Mouse (Mus musculus) cerebellum, postnatal 10 days (tissue): ENCODE measurements at regions not wholly inside any gene's neighbourhood (a gene's known extent, or its start where the extent isn't known, plus 50 kb on each side); places are given as distances from the start of the nearest gene placed in this dataset.
A peak's percentile ranks its signal among the peaks of the same experiment; 100 is the strongest.

Experiments
- DNase-seq, 2 experiments: peaks; one replicate each; pipeline ENCODE4 v3.0.0; 2021; ENCODE audit warnings: mixed read lengths in 2 of 2

GRCm38 (mm10) chr19:20035223-20035622 lies 355.5 kb downstream of the Anxa1 start:
- no peak for DNase-seq

- DNase-seq: peak in 1 of 2 experiments; percentile 5
Measured at GRCm38 (mm10) chr19:20027667-20028282, 363.0 kb downstream of the Anxa1 start.

DNA sequence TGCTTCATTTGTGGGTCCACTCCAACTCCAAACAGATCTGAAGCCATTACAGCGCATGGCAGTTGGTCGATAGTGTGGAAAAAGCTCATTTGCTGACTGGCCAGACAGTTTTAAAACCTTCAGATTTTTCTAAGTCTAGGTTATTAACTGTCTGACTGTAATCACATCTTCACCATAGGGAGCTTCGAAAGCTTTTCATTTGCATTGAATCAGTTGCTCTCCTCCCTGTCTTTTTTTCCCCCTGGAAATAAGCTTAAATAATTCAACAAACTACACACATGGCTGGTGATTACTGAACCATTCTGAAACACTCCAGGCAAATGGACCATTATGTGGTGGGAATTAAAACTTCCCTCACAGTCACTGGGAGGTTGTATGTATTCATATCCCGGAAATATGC lies 376.6 kb downstream of the Anxa1 start:
- no peak for DNase-seq

DNA sequence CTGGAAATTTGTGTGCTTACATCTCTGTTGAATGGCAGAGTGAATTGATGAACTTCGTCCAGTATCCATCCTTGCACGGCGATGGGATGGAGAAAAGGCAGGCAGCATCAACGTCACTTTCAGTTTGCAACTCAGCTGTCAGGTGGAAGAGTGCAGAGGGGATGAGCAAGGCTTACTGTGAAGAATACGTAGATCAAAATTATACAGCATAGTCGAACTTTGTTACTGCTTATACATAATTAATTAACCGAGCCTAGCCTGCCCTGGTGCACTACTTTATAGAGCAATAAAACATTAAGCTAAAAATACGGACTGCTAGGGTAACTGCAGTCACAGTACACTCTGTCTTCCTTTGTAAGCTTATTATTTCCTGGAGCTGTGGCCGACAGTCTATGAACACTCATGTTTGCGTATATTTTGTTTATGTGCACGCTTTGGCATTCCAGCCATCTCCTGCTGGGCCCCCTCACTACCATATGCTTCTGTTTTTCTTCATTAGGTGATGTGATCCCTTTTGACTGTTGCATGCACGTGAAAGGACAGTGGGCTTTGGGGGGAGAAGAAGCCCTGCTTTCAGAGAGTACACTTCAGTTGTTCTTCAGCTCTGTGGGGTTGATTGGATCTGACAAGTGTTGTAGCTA lies 380.8 kb downstream of the Anxa1 start:
- DNase-seq: peak; percentile 89 to 90

GRCm38 (mm10) chr19:20005932-20006625 lies 384.7 kb downstream of the Anxa1 start:
- DNase-seq: peak; percentile 84 to 85

GRCm38 (mm10) chr19:19987255-19987654 lies 403.5 kb downstream of the Anxa1 start:
- DNase-seq: no peak

DNA sequence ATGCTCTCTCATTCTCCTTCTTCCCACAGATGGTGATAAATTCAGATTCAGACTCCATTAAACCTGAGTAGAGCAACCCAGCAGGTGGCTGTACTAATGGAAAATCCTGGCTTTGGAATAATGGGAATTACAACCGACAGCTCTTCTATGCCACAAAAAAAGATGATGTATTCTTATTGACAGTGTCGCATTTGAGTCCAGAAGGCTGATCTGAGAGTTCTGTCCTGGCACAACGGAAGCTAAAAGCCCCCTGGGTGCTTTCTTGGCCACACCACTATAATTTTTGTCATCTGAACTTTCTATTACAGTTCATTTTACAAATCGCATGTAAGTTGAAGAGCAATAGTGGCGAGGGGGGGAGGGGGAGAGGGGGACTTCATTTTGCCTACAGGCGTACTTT lies 411.9 kb downstream of the Anxa1 start:
- DNase-seq: peak; percentile 44 to 51

- peak in 1 of 2 experiments; percentile 9 for DNase-seq
Measured at GRCm38 (mm10) chr19:19977609-19978259, 413.0 kb downstream of the Anxa1 start.

- DNase-seq: no peak
Measured at GRCm38 (mm10) chr19:19976776-19977175, 414.0 kb downstream of the Anxa1 start.

DNA sequence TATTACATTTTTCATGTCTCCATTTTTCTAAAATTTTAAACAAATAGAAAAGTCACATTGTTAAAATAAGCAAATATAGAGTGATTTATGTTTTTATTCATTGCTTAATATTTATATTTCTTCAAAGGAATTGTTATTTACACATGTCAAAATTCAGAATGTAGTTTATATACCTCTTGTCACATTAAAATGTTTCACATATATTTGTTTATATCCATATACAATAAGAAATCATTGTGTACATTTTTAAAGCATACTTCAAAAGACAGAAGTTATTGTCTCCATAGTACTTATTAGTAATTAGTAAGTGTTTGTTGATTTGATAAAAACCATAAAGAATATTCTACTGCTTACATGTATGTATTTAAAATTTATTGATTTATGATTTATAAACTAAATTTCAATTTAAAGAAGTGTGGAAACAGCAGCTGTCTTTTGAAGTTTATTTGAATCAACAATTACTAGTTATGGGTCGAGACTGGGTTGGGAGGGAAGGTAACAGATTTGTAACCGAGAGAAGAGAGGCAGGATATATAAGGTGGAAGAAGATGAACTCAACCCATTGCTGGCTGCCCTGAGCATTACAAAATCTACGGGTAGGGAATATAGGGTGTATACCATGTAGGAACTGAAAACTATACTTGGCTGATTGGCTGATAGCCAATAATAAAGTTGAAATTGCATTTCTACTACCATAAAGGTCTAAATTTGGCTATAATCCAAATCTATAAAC lies 420.8 kb downstream of the Anxa1 start:
- DNase-seq: no peak

GRCm38 (mm10) chr19:19969335-19969734 lies 421.4 kb downstream of the Anxa1 start:
- DNase-seq: no peak

DNA sequence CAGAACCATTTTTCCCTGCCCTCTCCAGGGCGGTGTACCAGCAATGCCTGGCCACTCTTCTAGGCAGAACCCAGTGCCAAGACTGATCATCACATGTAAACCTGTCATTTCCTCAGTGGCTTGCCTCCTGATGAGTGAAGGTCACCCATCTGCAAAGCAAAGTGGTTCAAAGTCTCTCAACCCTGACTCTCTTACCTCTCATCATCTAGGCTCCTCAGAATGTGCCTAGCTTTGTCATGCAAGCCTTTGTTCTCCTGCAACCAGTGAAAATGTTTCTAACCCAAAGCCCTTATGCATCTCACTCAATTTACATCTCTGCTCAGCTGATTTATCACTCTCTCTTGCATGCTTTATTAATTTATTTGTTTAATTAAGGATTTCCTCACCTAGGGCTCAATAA lies 445.5 kb downstream of the Anxa1 start:
- DNase-seq: no peak

DNA sequence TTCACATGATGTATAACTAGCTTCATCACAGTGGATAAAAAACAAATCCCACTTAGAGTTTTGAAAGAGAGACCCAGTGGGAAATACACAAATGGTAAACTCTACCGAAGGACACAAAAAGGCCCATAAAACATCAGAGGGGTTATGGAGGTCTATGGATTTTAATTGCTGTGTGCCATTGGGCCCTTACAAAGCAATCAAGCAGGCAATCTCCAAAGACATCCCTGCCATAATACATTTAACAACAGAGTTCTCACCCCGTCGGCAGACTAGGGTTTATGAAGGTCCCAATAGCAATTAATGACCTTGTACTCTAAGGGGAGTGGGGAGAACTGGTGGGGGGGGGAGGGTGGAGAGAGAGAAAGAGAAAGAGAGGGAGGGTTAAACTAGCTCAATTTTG lies 448.0 kb downstream of the Anxa1 start:
- DNase-seq: no peak

GRCm38 (mm10) chr19:19921109-19921508 lies 469.6 kb downstream of the Anxa1 start:
- no peak for DNase-seq

- peak; percentile 68 to 71 for DNase-seq
Measured at GRCm38 (mm10) chr19:19885933-19886710, 504.6 kb downstream of the Anxa1 start.

DNA sequence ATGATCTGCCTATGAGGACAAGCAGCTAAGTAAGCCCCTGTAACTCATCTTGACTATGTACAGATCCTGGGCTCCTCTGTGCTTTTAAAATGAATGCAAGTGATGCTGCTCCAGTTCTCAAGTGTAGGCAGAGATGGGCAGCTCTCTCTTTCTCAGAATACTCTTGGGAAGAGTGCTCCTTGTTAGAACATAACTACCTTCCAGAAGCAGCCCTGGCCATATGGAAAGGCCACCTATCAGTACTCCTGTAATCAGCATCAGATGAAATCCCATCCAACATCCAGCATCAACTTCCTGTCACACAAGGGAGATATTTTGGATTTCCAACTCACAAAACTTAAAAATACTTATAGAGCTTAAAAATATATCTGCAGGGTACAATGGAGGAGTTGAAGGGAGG lies 509.8 kb downstream of the Anxa1 start:
- no peak for DNase-seq

DNA sequence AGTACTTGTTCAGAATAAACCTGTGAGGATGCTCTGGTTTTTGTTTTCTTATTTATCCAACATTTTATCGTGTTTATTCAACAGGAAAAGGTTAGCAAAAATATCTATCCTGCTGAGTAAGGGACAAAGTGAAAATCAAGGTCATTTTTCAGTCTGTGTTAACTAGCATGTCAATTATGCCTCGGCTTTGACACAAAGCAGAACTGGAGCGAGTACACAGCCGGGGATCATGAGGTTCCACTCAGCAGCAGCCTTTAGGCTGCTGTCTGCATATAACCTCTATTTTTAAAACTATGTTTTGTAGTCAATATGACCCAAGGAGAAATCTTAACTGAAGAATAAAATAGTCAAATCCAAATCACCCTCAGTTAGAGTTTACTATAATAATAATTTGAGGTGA lies 542.6 kb downstream of the Anxa1 start:
- DNase-seq: no peak

GRCm38 (mm10) chr19:19807992-19808391 lies 582.8 kb downstream of the Anxa1 start:
- DNase-seq: no peak

DNA sequence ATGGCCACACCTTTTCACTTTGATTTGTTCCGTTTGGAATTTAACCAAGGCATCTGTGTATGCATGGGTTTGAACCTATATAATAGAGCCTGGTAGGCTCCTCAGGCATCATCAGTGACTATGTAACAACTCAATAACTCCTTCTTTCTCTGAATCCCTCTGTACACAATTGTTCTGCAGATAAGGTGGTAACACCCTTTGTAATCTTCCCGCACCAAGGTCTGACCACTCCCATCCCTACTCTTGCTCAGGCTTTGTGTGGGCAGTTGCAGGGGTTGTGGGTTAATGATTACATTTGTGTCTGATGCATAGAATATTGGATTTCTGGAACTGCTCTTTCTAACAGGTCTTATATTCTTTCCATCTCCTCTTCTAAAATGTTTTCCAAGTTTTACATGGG lies 596.9 kb downstream of the Anxa1 start:
- no peak for DNase-seq

GRCm38 (mm10) chr19:19783507-19783906 lies 607.2 kb downstream of the Anxa1 start:
- peak in 1 of 2 experiments; percentile 8 for DNase-seq

GRCm38 (mm10) chr19:19777891-19778290 lies 612.9 kb downstream of the Anxa1 start:
- no peak for DNase-seq

- DNase-seq: no peak
Measured at GRCm38 (mm10) chr19:19770990-19771389, 619.8 kb downstream of the Anxa1 start.
